Mouse (Mus musculus) A20 (cell line): ENCODE measurements at regions not wholly inside any gene's neighbourhood (a gene's known extent, or its start where the extent isn't known, plus 50 kb on each side); places are given as distances from the start of the nearest gene placed in this dataset.

Experiments
- DNase-seq: peaks from one replicate; pipeline ENCODE4 v3.0.0-alpha.2; 2011; ENCODE audit warnings: low read depth, low spot score

GRCm38 (mm10) chr1:120883632-120884031 is 281.4 kb downstream of the En1 start:
- no peak for DNase-seq

GRCm38 (mm10) chr1:120910801-120911200 is 308.6 kb downstream of the En1 start:
- no peak for DNase-seq

- DNase-seq, result no peak
Measured at GRCm38 (mm10) chr1:120911962-120912670, 309.9 kb downstream of the En1 start.

- DNase-seq, result no peak
Measured at GRCm38 (mm10) chr1:120921540-120921939, 319.3 kb downstream of the En1 start.

- DNase-seq, result no peak
Measured at GRCm38 (mm10) chr1:120925271-120925670, 323.1 kb downstream of the En1 start.

- DNase-seq, result no peak
Measured at GRCm38 (mm10) chr1:120930141-120930540, 327.9 kb downstream of the En1 start.

DNA sequence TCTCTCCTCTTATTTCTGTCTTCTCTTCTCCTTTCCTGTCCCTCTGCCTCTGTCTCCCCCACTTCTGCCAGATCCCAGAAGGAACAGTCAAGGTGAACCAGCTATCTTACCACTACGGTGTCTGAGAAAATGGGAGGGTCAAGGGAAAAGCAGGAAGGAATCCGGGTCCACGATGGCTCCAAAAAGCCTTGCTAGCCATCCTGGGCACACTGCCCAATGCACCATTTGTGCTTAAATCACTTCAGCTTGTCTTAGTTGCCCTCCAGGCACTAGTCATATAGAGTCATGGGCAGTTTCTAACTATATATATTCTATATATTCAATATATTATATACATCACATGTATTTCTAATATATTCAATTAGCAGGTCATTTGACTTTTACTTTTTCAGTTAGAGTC is 333.1 kb downstream of the En1 start:
- no peak for DNase-seq

GRCm38 (mm10) chr1:120943711-120944110 is 341.5 kb downstream of the En1 start:
- DNase-seq, result no peak

GRCm38 (mm10) chr1:120946349-120946748 is 344.1 kb downstream of the En1 start:
- DNase-seq, result no peak

GRCm38 (mm10) chr1:120961235-120961634 is 359.0 kb downstream of the En1 start:
- no peak for DNase-seq

- DNase-seq, result no peak
Measured at GRCm38 (mm10) chr1:120961984-120962383, 359.8 kb downstream of the En1 start.

- DNase-seq, result no peak
Measured at GRCm38 (mm10) chr1:120963477-120964178, 361.4 kb downstream of the En1 start.

GRCm38 (mm10) chr1:120964179-120964517 is 361.9 kb downstream of the En1 start:
- no peak for DNase-seq

GRCm38 (mm10) chr1:120966132-120966531 is 363.9 kb downstream of the En1 start:
- no peak for DNase-seq

DNA sequence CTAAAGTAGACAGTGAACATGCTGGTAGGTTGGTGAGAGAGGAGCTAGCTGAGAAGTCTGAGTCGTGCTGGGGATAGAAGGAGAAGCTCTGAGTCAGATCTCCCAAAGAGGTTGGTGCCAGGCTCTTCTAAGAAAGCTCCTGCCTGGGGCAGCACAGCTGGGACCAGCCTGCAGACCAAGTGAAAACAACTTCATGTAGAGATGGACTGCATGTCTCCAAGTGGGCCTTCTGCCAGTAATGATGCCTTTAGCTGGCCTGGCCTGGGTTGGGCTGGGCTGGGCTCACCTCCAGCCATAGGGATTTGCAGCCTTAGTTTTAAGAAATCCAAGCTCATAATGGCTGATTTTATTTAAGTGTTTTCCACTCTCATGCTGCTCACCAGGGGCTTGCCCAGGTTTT is 357.7 kb downstream of the Insig2 start:
- DNase-seq, result peak; percentile 4

GRCm38 (mm10) chr1:121004535-121004934 is 327.9 kb downstream of the Insig2 start:
- DNase-seq, result no peak

- no peak for DNase-seq
Measured at GRCm38 (mm10) chr1:121005198-121005597, 327.2 kb downstream of the Insig2 start.

DNA sequence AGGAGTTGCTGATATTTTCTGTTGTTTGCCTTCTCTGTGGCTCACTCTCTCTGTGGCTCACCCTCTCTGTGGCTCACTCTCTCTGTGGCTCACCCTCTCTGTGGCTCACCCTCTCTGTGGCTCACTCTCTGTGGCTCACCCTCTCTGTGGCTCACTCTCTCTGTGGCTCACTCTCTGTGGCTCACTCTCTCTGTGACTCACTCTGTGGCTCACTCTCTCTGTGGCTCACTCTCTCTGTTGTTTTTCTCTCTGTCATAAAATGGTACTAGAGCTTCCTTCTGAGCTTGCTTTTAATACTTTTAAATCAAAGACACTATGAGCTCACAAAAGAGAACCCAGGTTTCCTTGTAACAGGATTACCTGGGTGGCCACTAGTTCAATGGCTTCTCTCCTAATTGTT is 320.3 kb downstream of the Insig2 start:
- DNase-seq, result no peak

GRCm38 (mm10) chr1:121013839-121014503 is 318.4 kb downstream of the Insig2 start:
- no peak for DNase-seq

- no peak for DNase-seq
Measured at GRCm38 (mm10) chr1:121029375-121029774, 303.0 kb downstream of the Insig2 start.

DNA sequence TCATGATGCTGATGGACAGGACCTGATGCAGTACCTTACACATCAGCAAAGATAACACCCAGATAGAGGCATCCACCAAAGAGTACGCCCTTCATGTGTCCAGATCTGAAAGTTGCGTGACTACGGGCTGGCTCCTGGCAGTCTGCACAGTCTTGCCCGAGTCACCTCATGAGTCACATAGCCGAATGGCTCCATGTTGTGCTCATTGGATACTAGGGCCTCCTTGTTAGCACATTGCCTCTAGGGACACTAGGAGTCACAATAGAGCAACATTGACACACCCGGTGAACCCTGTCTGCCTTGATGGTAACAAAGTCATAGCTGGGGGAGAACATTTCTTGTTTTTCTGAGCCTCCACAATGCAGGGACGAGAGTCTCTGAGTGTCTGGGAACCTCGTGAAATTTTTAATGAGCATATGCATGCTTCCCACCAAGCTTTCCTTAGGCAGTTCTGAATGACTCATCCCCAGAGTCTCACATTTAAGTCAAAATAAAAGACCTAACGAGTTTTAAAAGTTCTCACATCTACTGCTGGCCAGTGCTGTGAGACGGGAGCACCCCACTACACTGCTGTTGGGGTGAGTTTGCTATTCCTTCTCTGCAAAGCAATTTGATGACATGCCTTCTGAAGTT is 297.5 kb downstream of the Insig2 start:
- no peak for DNase-seq

DNA sequence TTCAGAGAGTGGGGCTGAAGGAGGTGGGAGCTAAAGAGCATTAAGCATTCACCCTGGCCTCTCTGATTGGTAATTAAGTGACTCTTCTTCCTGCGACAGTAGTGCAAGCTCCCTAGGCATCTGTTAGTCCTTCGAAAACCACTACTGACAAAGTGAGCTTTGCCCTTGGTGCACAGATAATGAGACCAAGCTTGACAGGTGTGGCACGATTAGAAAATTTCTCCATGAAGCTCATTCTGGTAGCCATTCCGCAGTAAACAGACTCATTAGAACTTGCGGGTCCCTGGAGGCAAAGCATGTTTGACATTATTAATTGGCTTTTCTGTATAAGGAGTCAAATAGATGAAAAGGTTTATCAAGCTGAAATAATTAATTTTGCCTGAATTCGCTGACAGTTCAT is 285.8 kb downstream of the Insig2 start:
- no peak for DNase-seq
